9 mouse cellular contexts compared by ENCODE assay signal in genomic region chr16:6503573-6504331, GRCm38 (mm10).
DNase-seq lines count a peak whose midpoint lies in the region; ATAC-seq lines count a peak whose summit lies in the region.
"Had no signal": no experiment of that assay in that cellular context is flagged by ENCODE, and none has a peak within 500 bp of the region (broad histone marks: within the 10 kb centered on the region; RNA-seq: fewer than 3 reads in every experiment).

No protein-coding gene starts in this region.

- H3K4me2 ChIP-seq in kidney, embryonic 16.5 days (replicated peaks; ENCODE audit: low read depth, low read length), result no peak overlapping the region
- no peak overlapping the region for H3K4me2 ChIP-seq in hindbrain, embryonic 13.5 days
- H3K4me2 ChIP-seq in neural tube, embryonic 15.5 days, result no peak overlapping the region
- H3K4me2 ChIP-seq: liver, embryonic 13.5 days had no signal

- H3K27ac ChIP-seq in kidney, embryonic 16.5 days (ENCODE audit: low read length), result no peak overlapping the region
- peak overlapping the region; percentile 61 for H3K27ac ChIP-seq in hindbrain, embryonic 13.5 days
- H3K27ac ChIP-seq in neural tube, embryonic 15.5 days (replicated peaks), result 0 out of 2 replicates have a peak overlapping the region, but pooled peaks have one; percentile 28
- H3K27ac ChIP-seq: liver, embryonic 13.5 days had no signal

- ATAC-seq in kidney, embryonic 16.5 days (ENCODE audit: low FRiP score, low TSS enrichment), result no peak
- ATAC-seq in hindbrain, embryonic 13.5 days (ENCODE audit: low FRiP score), result no peak; the same call in 1 of the 2 replicates
- ATAC-seq in neural tube, embryonic 15.5 days (ENCODE audit: low FRiP score), result peak; percentile 76
- no peak for ATAC-seq in erythroid progenitor cell, adult 5-6 weeks (replicated peaks; ENCODE audit: low FRiP score, poor library complexity, severe bottlenecking)

- DNase-seq in kidney, adult 18-20 months, result peak; percentile 48
- peak; percentile 39 for DNase-seq in R1 (ENCODE audit: low read depth, low spot score)
- peak; percentile 85 to 88 for DNase-seq in cerebellum, postnatal 14 days
- DNase-seq in left cerebral cortex, postnatal 14 days (ENCODE audit: low spot score in 2 of 2), result peak; percentile 60 to 78
- DNase-seq: liver, embryonic 13.5 days had no signal

- H3K9ac ChIP-seq in kidney, embryonic 16.5 days (replicated peaks; ENCODE audit: low read length), result no peak overlapping the region
- H3K9ac ChIP-seq in hindbrain, embryonic 13.5 days, result no peak overlapping the region
- H3K9ac ChIP-seq in neural tube, embryonic 15.5 days (replicated peaks), result no peak overlapping the region
- H3K9ac ChIP-seq: liver, embryonic 13.5 days had no signal

- H3K36me3 ChIP-seq in kidney, embryonic 16.5 days (ENCODE audit: insufficient read depth, low read length), result no peaks in the 10 kb centered on the region
- no peaks in the 10 kb centered on the region for H3K36me3 ChIP-seq in hindbrain, embryonic 13.5 days
- no peaks in the 10 kb centered on the region for H3K36me3 ChIP-seq in neural tube, embryonic 15.5 days
- H3K36me3 ChIP-seq: liver, embryonic 13.5 days had no signal

- WGBS in kidney, embryonic 16.5 days, result 56% methylated on average over 5 of the region's 5 CpGs
- WGBS in hindbrain, embryonic 13.5 days, result 49% methylated on average over 5 of the region's 5 CpGs
- 45% methylated on average over 5 of the region's 5 CpGs for WGBS in neural tube, embryonic 15.5 days

- no peaks in the 10 kb centered on the region for H3K27me3 ChIP-seq in kidney, embryonic 16.5 days (ENCODE audit: insufficient read depth, low read length)
- no peaks in the 10 kb centered on the region for H3K27me3 ChIP-seq in hindbrain, embryonic 13.5 days
- no peaks in the 10 kb centered on the region for H3K27me3 ChIP-seq in neural tube, embryonic 15.5 days (replicated peaks)
- H3K27me3 ChIP-seq: liver, embryonic 13.5 days had no signal

- H3K9me3 ChIP-seq in kidney, embryonic 16.5 days (ENCODE audit: low read length), result no peaks in the 10 kb centered on the region
- H3K9me3 ChIP-seq in hindbrain, embryonic 13.5 days, result no peaks in the 10 kb centered on the region
- no peaks in the 10 kb centered on the region for H3K9me3 ChIP-seq in neural tube, embryonic 15.5 days (replicated peaks)
- H3K9me3 ChIP-seq: liver, embryonic 13.5 days had no signal

- H3K4me1 ChIP-seq in kidney, embryonic 16.5 days (ENCODE audit: insufficient read depth, low read length), result no peaks in the 10 kb centered on the region
- peaks cover 19% of the 10 kb centered on the region for H3K4me1 ChIP-seq in hindbrain, embryonic 13.5 days (replicated peaks)
- peaks cover 7% of the 10 kb centered on the region; the same call in 1 of the 2 replicates for H3K4me1 ChIP-seq in neural tube, embryonic 15.5 days
- H3K4me1 ChIP-seq: liver, embryonic 13.5 days had no signal

- H3K4me3 ChIP-seq in kidney, embryonic 16.5 days (ENCODE audit: low read length), result no peak overlapping the region
- H3K4me3 ChIP-seq in hindbrain, embryonic 13.5 days, result no peak overlapping the region
- H3K4me3 ChIP-seq in neural tube, embryonic 15.5 days (replicated peaks), result no peak overlapping the region
- H3K4me3 ChIP-seq: liver, embryonic 13.5 days had no signal

- intact Hi-C loops in left cerebral cortex, postnatal 14 days (cut with DNase I), result no loop called here
